Mouse (Mus musculus): ENCODE results near the gene Kcnab2.

Gene Kcnab2

DNA sequence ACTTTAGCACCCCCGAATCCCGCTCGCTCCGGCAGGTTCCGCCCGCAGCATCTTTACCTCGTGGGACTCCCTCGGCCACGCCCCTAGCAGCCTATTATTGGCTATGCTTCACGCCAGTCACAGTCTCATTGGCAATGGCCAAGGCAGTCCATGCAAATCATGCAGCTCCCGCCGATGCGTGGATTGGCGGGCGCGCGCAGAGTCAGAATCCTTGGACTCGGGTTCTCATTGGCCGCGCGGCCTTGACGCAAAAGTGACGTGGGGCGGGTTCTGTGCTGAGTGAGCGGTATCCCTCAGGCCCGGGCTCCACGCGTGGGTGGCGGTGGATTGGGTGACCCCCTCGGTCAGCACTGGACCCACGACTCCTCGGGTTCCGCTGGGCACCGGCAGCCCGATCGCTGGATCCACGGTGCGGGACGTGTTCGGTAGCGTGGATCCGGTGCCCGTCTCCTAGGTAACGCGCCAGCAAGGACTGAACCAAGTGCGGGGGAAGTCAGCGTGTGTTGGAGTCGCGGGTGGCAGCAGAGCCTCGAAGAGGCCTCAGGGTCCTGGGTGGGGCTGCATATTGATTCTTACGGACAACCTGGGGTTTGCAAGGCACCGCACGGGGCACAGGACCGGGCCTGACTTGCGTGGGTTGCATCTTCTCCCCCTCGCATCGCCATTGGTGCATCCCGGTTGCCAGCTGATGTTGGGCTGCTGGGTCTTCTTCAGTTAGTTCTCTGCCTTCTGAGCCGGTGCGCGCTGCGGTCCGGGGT is at the start of gene Kcnab2:
Kcnab2 (minus strand) TSS at position 406 of the 758 bp plus-strand sequence.
- peak; percentile 99 for DNase-seq (ENCODE audit: low spot score)

DNA sequence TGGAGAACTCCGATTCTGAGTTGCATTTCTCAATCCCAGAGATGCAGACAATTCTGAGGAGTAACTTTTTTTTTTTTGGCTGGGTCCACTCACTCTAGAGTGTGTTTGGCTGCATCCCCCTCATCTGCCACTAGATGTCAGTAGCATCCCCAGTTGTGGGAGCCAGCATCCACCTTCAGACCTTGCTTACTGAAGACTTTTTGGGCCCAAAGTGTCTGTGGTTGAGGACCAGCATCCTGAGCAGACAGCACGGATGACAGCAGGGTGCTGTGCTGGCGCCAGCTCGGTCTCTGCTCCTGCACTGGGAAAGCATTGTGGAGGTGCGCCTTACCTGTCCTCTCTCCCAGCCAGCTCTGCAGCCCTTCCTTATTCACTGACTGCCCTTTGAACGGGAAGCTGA is 42.4 kb upstream of the Kcnab2 start:
- no peak for DNase-seq (ENCODE audit: low spot score)

DNA sequence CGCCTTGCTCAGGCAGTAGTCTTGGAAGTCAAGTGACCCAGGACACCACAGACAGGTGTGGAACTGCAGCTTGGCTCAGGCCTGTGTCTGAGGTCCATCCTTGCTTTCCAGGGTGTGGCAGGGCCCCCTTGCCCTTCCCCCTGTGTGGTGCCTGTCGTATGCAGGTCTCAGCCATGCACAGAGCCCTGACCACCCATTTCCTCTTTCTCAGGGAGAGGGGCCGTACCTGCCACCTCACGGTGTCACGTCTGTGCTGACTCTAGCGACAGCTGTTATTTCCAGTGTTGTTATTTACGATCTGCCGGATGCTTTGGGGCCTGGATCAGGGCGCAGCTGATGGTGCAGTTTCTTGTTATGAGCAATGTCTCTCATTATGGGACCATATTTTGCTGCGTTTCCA is 41.4 kb upstream of the Kcnab2 start:
- DNase-seq (ENCODE audit: low spot score), result no peak

DNA sequence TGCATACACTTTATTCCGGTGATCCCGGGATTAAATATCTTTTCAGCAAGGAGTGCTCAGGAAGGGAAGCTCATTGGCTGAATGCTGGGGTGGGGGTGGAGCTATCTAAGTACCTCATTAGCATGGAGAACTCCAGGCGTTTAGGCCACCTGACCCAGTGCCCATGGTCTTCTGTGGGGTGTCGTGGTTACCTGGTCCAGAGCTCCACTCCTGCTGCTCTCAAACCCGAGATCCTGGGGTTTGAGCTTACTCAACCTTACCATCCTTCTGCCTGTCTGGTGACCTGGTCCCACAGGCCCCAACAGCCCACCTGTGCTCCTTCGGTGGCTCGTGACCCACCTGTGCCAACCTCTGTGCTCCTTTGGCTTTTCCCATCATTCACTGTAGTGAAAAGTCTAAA is 37.2 kb upstream of the Kcnab2 start:
- no peak for DNase-seq (ENCODE audit: low spot score)

DNA sequence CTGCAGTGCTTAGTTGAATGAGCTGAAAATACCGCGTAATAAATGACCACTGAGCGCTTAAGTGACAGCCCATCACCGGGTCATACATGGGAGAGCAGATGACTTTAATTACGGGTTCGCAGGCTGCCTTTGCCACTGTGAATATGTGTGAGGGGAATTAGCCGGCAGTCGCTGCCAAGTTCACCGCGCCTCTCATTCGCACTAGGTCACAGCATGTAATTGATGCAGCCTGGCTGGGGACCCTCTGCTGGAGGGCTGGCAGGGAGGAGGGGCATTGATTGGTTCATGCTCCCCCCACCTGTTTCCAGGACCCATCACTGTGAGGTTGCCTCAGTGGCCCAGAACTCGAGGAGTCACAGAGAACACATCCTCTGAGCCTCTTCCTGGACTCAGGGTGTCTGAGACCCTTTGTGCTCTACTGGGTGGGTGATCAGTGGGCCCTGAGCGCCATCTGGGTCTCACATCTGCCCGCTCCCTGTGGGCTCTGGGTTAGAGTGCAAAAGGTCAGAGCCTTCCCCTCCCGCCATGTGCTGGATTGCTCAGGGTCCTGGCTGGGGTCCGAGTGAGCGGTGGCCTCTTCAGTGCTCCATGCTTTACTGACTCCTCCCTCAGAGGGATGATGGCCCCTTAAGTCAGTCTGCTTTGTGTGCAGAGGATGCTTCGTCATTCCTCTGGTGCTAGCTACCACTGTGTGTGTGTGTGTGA is 34.7 kb upstream of the Kcnab2 start:
- no peak for DNase-seq (ENCODE audit: low spot score)

DNA sequence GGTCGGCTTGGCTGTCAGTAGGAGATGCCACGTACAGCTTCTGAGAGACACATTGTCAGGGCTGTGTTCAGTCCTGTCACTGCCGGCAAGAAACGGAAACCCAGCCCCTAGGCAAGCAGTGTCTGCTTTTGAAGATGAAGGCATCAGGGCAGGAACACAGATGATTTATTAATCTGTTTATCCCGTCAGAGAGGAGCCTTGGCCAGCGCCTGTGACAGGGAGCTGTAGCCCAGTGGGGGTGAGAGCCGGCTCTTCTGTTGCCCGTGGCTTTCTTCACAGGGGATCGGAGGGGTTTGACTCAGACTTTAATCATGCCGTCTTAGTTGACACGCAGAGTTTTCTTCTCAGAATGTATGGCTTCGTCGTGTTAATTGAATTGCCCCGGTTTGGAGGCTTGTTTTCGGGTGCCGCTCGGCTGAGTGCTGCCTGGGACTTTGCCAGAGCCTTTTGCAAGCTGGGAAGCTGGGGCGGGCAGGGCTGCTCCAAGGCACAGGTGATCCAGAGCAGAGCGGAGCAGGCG is 16.7 kb upstream of the Kcnab2 start:
- DNase-seq (ENCODE audit: low spot score), result no peak

DNA sequence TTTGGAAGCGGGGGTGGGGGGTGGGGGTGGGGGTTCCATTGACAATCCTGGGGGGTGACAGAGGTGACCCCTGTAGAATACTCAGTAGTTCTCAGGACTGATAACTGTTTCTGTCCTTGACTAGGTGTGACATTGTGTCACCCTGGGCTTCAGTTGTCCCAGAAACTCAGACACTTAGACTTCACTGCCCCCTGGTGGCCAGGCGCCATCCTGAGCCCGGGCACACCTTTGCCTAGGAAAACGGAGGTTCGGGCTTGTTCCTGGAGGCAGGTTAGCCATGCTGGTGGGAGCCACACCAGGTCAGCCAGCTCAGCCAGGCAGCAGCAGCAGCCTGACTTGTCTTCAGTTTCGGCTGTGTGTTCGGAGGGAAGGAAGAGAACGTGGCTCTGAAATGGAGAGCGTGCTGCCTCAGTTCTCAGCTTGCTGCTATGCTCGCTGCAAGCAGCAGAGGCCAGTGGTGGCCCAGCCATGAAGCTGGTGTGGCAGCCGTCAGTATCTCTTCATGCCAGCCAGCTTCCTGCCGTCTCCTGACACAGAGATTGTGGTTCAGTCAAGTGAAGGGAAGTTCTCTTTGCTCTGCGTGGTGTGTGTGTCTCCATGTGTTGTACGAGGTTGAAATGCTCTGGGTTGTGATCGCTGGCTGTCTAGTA is 13.7 kb upstream of the Kcnab2 start:
- DNase-seq (ENCODE audit: low spot score), result peak; percentile 26

DNA sequence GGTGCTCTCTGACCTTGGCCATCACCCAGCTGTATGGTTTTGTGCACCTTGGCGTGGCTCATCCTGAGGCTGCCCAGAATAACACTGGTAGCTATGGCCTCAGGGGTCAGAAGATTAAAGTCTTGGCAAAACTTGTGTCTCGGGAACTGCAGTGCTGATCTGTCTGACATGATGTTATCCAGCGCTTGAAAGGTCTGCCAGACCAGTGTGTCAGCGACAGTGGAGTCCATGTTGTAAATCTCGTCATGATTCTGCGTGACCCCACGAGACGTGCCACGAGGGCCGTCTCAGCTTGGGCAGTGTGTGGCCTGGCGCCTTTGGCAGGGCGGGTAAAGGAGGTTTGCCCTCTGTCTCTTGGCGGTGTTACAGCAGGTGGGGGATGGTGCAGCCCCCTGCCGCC is 12.6 kb upstream of the Kcnab2 start:
- DNase-seq (ENCODE audit: low spot score), result no peak

DNA sequence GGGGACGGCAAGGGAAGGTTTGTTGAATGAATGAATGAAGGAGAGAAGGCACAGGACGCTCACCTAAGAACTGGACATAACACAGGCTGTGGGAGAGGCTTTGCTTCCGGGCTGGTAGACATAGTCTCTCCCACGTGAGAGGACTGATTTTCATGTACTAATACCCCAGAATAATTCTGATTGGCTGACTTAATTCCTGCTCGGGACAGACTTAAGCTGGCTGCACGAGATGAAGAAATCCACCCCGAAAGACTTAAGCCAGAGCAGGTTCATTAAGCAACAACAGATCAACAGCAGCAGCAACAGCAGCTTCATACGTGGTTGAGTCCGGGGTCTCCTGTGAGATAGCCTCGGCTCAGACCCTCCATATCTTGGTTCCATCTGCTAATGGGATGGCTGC is 10.4 kb upstream of the Kcnab2 start:
- no peak for DNase-seq (ENCODE audit: low spot score)

DNA sequence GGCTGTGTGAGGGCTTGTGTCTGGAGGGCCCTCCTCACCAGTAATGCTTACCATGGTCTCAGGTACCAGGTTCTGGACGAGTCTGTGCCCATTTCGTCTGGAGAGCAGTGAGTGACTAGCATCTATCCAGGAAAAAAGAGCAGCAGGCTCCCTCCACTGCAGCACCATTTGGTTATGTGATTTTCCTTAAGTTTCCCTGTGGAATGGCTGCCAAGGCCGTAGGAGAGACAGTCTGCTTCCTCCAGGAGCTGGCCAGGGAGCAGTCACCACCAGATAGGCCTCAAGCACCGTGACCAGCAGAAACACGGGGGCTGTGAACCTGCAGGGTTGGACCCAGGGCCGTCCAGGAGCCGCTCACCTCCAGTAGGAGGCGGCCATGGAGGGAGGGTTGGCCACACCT is 2.8 kb upstream of the Kcnab2 start:
- DNase-seq (ENCODE audit: low spot score), result no peak

DNA sequence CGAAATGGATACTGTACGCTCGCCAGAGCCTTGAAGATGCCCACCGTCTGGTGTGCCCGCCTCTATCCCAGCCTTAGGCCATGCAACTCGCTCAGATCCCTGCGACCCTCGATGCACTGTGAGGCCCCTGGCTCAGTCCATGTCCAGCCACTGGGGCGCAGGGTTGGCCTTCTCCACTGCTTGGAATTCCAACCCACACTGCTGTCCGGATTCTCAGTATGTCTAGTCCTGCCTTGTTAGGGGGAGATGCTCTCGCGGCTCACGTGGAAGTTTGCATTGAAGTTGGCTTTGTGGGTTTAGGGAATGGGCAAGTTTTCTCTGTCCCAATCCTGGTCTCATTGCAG is 525 bp upstream of the Kcnab2 start:
- DNase-seq (ENCODE audit: low spot score), result no peak

DNA sequence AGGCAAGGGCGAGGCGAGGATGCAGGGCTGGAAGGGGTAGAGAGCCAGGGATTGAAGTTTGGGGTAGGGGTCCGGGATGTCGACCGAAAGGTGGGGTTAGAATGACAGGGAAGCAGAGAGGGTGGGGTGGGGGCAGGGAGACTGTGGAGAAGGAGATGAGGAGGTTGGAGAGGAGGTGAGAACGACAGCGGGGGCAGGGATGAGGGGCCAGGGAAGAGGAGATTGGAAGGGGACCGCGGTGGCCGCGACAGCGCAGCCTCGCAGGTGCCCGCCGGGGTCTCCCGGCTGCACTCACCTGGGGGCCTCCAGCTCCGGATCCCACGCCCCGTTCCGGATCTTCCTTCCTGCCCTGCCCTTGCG is 585 bp downstream of the Kcnab2 start:
- no peak for DNase-seq (ENCODE audit: low spot score)

DNA sequence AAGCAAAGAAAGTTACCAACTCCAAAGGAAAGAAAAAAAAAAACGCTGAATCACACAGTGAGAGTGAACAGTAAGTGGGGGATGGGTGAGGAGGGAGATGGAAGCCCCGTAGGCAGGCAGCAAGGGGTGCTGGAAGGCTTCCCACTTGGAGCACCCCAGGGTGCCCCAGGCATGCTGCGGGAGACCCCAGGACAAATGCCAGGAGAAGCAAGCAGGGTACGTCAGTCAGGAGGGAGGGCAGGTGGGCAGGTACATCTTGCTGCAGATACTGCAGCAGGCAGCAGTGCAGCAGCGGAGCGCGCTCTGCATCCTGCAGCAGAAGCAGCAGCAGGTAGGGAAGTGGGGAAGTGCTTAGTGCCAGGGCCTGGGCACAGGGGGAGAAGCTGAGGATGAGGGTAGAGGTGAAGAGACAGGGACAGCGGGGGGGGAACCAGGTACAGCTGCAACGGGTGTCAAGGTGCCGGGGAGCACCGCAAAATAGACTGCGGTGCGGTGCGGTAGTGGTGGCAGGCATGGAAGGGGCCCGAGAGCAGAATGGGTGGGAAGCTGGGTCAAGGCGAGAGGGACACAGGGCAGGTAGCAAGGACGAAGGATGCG is 1.1 kb downstream of the Kcnab2 start, which contains the start of gene Nphp4:
Nphp4 (plus strand) TSS at position 280 of the 597 bp plus-strand sequence.
- DNase-seq (ENCODE audit: low spot score), result no peak

DNA sequence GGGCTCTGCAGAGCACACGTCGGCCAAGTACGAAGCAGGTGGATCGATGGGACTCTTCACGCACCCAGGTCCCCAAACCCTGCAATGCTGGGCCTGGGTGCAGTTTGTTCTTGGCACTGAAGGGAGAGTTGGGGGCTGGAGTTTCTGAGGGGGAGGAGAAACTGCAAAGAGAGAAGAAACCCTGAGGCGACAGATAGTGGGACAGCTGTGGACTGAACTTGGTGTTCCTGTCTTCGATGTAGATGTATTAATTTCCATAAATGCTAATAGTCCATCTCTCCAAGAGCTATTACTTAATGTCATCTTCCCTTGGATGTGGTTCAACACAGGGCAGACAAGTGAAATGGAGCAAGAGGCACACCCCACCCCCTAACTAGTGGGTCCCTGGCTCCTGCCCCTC is 1.7 kb downstream of the Kcnab2 start:
- DNase-seq (ENCODE audit: low spot score), result no peak

DNA sequence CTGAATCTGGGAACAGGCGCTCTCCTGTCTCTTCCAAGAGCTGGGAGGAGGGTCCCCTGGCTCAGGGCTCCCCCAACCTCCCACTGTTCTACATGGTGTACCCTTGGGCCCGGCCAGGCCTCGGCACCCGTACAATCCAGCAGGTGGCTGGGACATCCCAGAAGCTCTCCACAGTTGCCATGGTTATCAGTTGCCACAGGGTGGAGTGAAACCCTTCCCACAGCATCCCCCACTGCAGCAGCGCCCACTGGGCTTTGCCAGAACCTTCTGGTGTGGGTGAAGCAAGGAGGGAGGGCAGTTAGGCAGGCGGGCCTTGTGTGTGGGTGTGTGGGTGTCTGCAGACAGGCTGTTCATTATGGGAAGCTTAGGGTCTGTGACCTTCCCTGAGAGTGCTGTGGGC is 9.7 kb downstream of the Kcnab2 start:
- no peak for DNase-seq (ENCODE audit: low spot score)

DNA sequence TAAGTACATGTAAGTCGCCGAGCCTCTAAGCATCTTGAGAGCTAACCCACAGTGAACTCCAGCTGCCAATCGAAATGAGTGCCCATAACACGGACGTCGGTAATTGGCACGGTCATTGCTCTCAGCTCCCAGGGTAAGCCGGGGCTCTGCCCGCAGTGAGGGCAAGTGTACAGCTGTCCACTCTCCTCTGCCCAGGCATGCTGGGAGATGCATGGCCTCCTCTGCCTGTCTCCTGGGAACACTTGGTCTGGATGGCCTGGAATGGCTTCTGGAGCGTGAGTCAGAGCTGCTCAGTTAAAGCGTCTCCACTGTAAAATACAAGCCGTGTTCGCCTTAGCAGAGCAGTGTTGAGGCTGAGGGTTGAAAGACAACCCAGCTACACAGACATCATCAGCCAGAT is 11.1 kb downstream of the Kcnab2 start:
- DNase-seq (ENCODE audit: low spot score), result no peak

DNA sequence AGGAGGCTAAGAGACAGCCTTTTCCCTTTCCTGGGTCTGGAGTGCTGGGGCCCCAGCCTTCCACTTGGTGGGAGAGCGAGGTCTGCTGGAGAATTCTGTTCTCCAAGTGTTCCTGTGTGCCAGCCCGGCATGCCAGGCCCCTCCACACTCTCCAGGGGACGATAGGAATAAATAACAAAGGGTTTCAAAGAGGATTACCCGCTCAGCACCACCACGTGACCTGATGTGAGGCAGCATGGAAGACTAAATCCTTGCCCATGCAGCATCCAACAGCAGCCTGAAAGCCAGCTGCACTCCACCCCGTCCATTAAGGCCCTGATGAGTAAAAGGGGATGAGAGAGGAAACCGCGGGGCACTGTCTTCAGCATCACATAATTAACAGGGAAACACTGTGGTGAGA is 12.6 kb downstream of the Kcnab2 start:
- DNase-seq (ENCODE audit: low spot score), result no peak

DNA sequence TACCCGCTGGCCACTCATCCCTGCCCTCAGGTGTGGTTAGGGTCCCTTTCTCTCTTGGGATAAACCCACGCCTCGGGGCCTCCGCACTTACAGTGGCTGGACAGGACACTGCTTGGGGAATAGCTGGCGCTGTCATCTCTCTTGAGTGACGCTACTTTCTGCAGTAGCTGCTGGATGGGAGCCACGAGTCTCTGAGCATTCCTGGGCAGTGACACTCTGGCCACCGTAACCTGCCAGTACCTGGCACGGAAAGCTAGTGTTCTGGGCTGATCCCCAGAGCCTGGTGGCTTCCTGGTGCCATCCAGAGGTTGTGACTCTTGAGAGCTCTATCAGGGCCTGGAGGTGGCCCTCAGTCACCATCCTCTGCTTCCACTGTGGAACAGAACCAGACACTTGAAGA is 14.5 kb downstream of the Kcnab2 start:
- DNase-seq (ENCODE audit: low spot score), result no peak

DNA sequence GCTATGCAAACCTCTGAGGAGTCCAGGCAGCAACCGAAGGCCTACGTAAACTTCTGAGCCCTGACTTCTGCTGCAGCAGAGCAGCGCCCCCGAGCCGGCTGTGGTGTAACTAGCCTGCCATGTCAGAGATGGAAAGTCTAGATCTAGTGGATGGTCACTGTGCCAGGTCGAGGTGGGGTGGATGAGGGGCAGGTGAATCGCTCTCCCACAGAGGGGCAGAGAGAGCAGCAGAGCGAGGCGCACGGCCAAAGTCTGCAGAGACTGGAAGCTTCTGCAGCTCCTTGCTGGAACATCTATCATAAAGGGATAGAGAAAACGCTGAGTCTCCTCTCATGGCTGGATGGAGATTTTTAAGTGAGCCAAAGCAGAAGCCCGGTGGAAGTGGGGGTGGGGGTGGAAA is 15.2 kb downstream of the Kcnab2 start:
- DNase-seq (ENCODE audit: low spot score), result no peak

DNA sequence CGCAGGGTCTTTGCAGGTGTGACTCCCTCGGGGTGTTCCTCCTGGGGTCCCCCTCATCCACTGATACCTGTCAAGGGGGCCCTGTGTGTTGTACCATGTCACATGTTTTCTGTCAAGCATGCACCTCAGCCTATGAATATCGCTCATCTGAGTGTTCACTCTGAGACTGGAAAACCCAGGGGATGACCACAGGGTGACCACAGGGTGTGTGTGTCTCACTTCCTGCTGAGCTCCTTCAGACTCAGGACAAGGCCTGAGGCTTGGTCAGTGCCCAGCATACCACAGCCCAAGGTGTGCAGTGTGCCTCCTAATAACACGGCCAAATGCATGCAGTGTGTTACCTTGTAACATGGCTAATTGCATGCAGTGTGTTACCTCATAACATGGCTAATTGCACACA is 20.0 kb downstream of the Kcnab2 start:
- DNase-seq (ENCODE audit: low spot score), result no peak

DNA sequence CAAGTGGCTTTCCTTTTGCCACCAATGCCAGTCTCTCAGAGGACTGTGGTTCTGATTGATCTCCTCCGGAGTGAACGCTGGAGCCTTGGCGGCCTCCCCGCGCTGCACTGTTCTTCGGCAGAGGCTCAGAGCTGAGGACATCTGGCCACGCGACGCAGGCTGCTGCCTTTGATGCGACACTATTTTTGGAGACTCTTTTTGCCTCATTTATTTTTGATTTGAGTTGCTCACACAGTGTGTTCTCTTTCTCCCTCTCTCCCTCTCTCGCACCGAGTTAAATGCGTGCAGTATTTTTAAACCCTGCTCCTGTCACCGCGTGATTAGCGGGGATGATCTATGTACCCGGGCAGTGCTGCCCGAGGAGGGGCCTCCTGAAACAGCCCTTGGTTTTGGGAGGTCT is 21.1 kb downstream of the Kcnab2 start:
- DNase-seq (ENCODE audit: low spot score), result no peak

DNA sequence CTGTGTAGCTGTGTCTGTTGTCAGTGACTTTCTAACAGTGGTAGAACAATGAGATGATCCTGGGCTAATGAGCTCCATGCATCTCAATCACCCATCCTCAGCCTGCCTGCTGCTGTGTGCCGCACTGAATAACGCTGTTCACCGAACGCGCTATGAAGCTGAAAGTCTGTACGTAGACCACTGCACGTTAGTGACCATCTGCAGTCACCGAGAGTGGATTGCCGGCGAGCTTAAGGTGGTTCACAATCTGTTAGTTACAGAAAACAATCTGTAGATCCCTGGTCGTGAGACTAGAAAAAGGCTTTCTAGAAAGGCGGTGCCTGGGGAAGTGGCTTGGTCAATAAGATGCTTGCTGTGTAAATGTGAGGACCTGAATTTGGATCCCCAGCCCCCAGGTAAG is 23.5 kb downstream of the Kcnab2 start:
- DNase-seq (ENCODE audit: low spot score), result no peak

DNA sequence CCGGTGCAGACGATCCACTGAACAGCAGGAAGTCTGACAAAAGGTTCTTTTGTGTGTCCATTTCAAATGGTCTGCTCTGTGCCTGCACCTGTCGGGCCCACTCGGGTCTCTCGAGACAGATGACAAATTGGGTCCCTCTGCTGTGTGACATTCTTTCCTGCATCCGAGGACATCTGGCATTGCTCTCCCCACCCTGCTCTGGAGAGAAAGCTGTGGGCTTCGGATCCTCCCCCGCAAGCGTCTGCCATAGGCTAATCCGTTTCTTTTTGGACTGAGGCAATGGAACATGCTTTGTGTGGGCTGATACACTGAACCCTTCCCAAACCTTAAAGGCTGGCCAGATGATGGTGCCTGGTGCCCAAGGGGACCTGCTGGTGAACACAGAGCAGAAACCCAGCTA is 24.6 kb downstream of the Kcnab2 start:
- DNase-seq (ENCODE audit: low spot score), result no peak
